Mouse (Mus musculus) urinary bladder, adult 2 months (tissue): ENCODE results near the gene Jade2. TPM values are rescaled to one million over a fixed set of nuclear protein-coding genes. Genes with fewer than 3 reads are reported as not detected.

Experiments
- DNase-seq: peaks from one replicate; pipeline ENCODE4 v3.0.0; 2022; ENCODE audit warnings: low spot score
- polyA plus RNA-seq: library from polyadenylated mRNA; depleted of rRNA; stranded (reverse); fragments of >200 nt; gene quantifications from 2 replicates; pipeline ENCODE4 v1.2.3, GENCODE M21; 2012; rRNA removed

Jade2 gene
- 10.6 and 16.1 TPM in 2 replicates for polyA plus RNA-seq

DNA sequence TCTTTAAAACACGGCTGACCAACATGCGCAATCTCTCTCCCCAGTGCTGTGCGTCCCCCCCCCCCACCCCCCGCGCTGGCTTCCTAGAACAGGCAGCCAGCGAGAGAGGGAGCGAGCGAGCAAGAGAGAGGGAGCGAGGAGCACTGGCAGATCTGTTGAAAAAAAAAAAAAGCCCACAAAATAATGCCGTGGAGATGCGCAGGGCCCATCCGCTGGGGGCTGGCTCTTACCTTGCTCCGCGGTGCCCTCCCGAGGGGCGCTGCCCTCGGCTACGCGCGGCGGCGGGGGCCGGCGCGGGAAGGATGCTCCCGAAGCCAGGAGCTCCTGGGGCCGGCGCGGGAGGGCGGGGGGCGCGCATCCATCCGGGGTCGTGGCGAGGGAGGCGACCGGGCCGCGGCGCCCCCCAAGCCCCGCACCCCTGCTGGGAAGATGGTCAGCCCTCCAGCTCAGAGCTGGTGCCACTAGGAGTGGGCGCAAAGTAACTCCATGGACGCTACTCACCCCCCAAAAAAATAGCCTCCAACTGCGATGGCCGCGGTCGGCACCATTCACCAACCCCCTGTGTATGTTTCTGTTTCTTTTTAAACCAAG lies at the start of gene Jade2:
Gene Jade2, minus strand, starts transcription at position 573 of the 591 bp plus-strand sequence.
- DNase-seq, result peak; percentile 58

- no peak for DNase-seq
Observed at GRCm38 (mm10) chr11:51904224-51904623, 46.8 kb upstream of the Jade2 start.

- DNase-seq, result no peak
Observed at GRCm38 (mm10) chr11:51899691-51900090, 42.2 kb upstream of the Jade2 start.

GRCm38 (mm10) chr11:51898326-51899080 lies 41.0 kb upstream of the Jade2 start:
- DNase-seq, result no peak

DNA sequence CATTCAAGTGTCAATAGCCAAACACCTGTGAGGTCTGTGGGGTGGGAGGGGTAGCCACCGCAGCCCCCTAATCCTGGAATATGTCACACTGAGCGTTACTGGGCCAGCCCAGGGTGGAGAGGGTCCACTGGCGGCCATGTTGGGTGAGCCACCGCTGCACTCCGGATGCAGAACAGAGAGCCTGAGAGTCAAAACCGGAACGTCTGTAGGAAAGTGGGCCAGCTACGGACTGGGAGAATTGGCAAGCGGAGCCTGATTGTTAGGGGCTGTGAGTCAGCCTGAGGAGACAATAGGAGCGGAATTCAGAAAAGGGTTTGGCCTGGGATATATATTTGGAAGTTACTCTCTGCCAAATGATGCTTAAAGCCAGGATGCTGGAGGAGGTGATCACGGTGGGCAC lies 39.9 kb upstream of the Jade2 start:
- no peak for DNase-seq

GRCm38 (mm10) chr11:51896012-51896411 lies 38.6 kb upstream of the Jade2 start:
- no peak for DNase-seq

DNA sequence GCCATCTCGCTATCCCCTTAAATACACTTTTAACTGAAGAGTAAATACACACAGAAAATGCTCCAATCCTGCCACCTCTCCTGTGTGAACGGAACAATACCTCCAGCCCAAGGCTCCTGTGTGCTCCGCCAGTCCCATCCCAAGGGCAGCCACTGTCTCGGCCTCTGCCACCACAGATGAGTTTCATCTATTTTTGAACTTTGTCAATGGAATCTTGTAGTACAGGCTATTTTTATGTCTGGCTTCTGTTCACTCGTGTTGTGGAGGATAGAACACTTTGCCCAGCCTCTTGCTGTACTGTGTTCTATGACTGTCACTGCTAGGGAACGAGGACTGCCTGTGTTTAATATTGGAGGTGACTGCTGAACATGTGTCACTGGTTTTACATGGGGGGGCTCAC lies 28.2 kb upstream of the Jade2 start:
- DNase-seq, result no peak

DNA sequence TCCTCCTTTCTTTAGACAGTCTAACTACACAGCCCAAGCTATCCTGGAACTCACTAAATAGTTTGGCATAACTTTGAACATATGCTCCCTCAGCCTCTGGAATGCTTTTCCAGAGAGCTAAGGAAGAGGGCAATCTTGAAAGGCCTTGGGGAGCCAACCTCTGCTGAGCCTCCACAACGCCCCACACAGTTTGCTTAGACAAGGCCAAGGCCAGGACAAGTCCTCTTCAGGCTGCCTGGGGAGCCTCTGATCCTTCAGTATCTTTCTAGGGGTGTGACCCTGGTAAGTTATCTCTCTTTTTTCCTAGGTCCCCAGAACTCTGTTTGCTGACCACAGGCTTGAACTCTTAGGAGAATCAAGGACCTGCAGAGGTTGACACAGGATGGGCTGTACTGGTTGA lies 26.6 kb upstream of the Jade2 start:
- no peak for DNase-seq

- DNase-seq, result no peak
Observed at GRCm38 (mm10) chr11:51883670-51884069, 26.2 kb upstream of the Jade2 start.

GRCm38 (mm10) chr11:51881776-51882175 lies 24.3 kb upstream of the Jade2 start:
- no peak for DNase-seq

- DNase-seq, result no peak
Observed at GRCm38 (mm10) chr11:51881041-51881730, 23.7 kb upstream of the Jade2 start.

DNA sequence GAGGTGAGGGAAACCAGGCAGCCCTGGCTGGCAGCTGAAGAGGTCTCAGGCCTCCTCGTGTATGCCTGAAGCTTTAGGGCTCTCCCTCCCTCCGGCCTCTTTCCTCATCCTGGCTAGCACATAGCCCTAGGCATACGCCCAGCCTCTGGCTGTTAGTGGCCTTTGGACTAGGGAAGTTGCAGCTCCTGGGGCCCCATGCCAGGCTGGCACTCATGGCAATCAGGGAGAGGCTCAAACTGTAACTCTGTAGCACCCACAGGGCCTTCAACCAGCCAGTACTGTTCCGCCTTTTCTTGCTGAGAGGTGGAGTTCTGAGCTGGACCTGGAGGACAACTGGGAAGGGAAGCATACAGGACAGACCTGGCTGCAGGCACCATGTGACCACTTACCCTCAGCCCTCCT lies 19.5 kb upstream of the Jade2 start:
- no peak for DNase-seq

GRCm38 (mm10) chr11:51875792-51876195 lies 18.3 kb upstream of the Jade2 start:
- no peak for DNase-seq

GRCm38 (mm10) chr11:51875086-51875485 lies 17.6 kb upstream of the Jade2 start:
- no peak for DNase-seq

DNA sequence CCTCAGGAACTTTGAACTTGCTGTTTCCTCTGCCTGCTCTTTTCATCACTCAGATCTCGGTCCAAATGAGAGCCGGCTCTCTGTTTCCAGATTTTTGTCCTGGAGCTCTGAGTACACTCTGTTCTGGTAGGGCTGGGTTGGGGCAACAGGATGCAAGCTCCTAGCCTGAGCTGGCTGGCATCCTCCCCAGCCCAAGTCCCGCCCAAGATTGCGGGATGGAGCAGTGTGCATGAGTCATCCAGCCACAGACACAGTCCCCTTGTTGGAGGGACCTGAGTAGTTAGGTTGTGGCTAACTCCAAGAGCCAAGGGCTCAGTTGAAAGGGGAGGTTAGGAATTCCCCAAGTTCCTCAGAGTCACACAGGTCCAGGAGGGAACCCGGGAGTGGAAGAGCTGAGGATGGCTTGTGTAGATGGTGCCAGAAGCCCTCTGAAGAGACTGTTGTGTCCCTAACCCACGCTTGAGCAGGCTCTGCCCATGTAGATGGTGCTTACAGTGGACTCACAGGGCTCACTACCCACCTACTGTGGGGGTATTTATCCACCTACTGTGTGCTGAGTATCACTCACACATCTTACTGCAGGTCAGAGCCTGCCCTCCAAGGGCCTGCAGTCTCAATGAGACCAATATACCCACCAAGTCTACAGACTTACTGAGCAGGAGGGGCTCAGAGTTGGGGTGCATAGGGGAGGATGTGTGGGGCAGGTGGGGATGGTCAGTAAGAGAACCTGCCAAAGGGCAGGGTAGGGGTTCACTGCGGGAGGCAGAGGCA lies 17.0 kb upstream of the Jade2 start:
- peak; percentile 40 for DNase-seq

DNA sequence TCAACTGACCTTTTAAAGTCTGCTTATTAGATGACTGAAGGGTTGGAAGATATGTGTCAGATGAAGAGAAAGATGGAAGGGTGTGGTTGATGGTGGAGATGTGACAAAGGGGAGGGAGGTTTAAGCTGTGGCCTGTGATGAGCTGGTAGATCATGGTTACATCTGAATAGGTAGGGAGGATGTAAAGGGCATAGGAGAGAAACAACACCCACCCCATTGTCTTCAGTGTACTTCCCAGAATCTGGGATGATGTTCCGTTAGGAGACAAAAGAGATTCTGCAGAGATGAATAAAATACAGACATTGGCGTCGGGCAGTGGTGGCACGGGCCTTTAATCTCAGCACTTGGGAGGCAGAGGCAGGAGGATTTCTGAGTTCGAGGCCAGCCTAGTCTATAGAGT lies 15.7 kb upstream of the Jade2 start:
- no peak for DNase-seq

DNA sequence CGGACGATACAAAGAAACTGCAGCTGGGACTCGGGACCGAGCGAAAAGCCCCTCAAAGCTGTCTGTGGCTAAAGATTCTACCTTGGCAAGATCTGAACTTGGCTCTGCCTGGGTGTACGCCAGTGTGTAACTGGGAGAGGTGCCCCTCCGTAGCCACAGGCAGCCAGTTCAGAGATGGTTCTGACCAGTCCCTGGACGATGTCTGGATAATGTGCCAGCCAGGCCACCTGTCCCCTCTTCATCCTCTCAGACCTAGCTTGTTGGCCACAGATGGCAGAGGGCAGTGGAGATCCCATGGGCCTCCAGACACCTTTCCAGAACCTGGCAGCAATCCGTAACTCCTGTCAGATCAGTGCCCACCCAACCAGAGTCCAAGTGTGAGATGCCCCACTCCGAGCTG lies 9.8 kb upstream of the Jade2 start:
- no peak for DNase-seq

DNA sequence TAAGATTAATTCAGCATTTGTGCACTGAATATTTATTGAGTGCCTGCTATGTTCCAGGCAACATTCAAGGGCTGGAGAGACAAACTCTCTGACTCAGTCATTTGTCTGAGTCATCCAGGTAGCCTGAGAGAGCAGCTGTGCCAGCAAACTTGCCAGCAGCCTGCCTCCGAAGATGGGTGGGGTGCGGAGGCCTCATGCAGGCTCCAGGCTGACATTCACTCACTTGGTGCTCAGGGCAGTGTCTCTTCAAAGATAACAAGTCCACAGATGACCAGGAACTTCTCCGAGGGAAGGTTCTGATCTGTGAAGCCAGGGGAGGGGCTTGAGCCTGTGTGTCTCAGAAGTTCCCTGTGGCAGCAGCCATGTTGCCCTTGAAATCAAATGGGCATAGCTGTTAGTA lies 8.6 kb upstream of the Jade2 start:
- DNase-seq, result no peak

DNA sequence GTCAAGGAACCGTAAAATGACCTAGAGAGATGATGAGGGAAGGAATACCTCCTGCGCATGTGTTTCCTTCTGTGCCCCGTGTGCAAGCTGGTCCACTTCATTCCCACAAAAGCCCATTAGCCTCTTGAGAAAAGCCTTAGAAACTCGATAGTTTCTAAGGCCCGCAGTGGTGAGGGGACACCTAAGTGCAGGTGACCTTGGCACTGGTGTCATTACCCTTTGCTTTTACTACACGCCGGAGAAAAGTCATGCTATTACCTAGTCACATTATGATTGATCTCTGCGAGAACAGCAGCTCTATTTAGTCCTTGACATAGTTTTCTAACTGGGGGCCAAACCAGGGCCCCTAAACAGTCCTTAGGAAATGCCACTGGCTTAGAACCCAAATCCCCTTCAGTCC lies 3.2 kb upstream of the Jade2 start:
- DNase-seq, result no peak

GRCm38 (mm10) chr11:51859561-51859960 lies 2.1 kb upstream of the Jade2 start:
- DNase-seq, result no peak

DNA sequence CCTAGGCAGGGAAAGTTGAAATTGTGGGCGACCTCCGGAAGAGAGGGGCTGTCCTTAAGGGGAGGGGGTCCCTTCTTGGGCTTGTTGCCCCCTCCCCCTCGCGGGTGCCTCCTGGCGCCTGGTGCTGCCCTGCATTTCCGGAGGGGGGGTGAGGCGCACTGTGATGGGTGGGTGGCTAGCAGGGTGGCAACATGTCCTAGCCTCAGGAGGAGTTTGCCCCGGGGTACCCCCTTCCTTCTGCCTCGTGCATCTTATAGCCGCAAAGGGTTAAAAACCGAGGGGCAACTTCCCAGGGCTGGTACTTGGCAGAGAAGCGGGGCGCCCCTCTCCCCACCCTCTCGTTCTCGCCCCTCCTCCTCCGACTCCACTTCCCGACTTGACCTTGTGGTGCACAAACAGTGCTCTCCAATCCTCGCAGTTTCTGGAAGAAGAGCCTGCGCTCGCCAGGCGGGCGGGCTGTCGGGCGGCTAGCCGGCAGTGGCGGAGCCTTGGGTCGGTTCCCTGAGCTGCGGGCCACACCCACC lies 1.1 kb upstream of the Jade2 start:
- DNase-seq, result peak; percentile 77
